Mouse (Mus musculus): Measurements from ENCODE around the gene Kcnf1.

Kcnf1 gene

DNA sequence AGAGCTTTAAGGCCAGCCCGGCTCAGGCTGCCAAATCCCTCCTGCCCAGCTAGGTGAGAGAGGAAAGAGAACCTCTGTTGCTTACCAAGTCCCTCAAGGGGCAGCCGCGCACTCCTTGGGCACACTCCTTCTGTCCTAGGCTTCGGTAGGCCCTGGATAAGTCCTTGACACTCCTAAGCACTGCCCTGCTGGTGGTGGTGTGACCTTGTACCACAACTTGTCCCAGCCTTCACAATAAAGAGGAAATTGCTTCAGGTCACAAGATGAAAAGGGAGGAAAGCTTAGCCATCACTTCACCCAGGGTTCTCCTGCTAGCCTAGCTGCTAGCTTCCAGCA lies at the start of gene Kcnf1:
Kcnf1 (minus strand) TSS at position 132 of the 336 bp plus-strand sequence.
- DNase-seq (ENCODE audit: low spot score in 2 of 2) = no peak

DNA sequence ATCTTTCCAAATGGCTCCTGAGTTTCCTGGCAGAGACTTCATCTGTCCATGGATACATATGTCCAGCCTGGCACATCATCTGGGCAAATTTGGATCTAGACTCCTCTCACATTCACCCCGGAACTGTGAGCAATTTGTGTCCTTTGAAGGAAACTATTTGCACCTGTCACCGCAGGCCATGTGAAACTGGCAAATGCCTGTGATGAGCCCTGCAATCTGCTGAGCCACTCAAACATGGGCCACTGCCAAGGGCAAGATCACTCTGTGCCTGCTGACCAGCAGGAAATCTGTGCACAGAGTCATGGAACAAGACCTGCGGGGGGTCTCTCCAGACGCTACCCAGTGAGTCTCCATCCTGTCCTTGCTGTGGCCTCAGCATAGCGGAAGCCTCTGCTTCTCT lies 48.3 kb upstream of the Kcnf1 start:
- DNase-seq (ENCODE audit: low spot score in 2 of 2) = no peak

DNA sequence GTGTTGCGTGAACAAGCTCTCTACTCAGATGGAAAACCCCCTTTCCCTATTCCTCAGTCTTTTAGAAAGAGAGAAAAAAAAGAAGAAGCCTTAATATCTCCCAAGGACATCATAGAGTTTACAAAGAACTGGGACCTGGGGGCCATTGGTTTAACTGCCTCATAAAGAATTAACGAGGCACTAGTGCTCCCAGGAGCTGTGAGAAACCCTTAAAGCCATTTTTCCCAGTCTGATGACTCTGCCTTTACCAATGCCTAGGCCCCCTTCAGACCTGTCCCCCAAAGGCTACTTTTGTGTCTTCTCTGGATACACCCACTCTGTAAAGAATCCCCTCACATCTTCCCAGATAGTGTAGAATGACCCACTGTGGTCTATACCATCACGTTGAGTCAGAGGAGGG lies 46.4 kb upstream of the Kcnf1 start:
- DNase-seq (ENCODE audit: low spot score in 2 of 2) = no peak

DNA sequence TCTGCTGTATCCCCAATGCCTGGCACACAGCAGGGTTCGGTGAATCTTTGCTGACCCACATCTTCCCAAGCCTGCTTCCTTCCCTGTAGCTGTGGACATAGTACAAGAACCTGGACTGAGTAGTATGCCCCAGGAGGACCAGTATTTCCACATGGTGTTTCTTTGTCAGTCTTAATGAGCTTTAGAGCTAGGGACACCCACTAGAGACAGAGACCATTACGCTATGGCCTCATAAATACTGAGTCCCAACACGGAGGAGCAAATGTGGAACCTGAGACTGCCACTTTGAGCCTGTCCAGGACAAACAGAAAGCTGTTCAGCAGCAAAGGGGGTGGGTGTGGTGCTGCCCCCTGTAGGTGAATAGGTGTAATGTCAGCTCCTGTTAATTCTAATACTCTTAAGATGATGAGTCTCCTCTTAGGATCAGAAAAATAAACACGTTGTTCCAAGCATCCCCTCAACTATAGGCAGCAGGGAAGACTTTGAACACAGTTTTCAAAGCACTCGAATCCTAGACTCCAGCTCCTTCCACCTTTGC lies 45.3 kb upstream of the Kcnf1 start:
- no peak for DNase-seq (ENCODE audit: low spot score in 2 of 2)

DNA sequence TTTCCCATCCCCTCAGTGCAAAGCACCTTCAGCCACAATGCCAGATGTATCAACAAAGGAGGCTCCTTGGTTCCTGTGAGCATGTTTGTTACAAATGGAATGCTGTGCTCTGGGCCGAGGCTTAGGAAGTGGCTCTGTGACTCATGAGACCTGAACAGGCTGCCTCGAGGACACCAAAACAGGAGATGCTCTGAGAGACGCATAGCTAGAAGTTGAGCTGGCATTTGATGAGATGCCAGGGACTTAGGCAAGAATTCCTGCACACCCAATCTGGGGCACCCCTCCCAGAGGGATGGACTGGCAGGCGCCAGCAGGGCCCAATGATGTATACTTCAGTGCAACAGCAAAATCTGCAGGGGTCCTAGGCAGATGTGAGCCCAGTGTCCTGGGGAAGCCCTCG lies 43.9 kb upstream of the Kcnf1 start:
- DNase-seq (ENCODE audit: low spot score in 2 of 2) = no peak

DNA sequence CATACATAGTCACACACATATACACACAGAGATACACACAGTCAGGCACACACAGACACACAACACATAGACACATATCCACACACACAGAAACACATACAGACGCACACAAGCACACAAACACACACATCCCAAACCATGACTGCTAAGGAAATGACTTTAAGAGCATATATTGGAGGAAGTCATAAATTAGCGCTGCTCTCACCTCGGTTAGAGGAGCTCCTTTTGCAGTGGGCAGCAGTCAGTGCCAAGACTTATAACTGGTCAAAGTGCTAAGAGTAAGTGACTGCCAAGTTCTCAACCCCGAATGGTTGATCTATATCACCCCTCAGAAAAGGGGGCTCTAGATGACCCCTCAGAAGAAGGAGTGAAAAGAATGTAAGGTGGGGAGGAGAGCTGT lies 42.4 kb upstream of the Kcnf1 start:
- no peak for DNase-seq (ENCODE audit: low spot score in 2 of 2)

DNA sequence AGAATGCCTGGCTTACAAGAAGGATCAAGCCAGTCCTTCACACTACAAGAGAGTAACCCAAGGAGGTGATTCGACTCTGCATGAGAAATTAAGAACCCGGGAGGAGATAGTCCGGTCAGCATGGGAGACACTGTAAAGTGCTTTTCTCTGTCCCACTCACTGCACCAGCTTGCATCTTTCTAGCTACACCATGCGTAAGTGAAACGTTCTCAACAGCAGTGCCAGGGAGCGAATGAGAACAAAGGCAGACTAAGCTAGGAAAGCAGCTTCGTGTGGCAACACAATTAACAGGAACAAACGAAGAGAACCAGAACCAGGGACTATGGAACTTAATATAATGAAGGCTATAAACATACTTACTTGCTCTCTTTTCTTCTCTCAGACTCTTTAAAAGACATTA lies 41.7 kb upstream of the Kcnf1 start:
- DNase-seq (ENCODE audit: low spot score in 2 of 2) = no peak

DNA sequence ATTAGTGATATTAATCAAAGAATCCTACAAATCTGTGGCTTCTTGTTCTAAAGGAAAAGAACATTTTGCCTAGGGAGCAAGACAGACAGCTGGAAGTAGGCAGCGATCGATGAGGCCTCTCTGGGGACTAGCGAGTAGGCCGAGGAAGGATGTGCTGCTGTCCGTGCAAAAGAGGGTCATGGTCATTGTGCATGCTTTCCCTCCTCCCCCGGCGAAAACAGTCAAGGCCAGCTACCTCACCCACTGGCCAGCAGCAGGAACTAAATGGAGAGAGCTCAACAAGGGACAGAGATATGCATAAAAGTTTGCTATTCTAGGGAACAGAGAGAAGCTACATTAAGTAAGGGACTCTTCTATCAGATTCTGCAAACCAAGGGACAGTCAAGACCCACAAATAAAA lies 39.1 kb upstream of the Kcnf1 start:
- no peak for DNase-seq (ENCODE audit: low spot score in 2 of 2)

DNA sequence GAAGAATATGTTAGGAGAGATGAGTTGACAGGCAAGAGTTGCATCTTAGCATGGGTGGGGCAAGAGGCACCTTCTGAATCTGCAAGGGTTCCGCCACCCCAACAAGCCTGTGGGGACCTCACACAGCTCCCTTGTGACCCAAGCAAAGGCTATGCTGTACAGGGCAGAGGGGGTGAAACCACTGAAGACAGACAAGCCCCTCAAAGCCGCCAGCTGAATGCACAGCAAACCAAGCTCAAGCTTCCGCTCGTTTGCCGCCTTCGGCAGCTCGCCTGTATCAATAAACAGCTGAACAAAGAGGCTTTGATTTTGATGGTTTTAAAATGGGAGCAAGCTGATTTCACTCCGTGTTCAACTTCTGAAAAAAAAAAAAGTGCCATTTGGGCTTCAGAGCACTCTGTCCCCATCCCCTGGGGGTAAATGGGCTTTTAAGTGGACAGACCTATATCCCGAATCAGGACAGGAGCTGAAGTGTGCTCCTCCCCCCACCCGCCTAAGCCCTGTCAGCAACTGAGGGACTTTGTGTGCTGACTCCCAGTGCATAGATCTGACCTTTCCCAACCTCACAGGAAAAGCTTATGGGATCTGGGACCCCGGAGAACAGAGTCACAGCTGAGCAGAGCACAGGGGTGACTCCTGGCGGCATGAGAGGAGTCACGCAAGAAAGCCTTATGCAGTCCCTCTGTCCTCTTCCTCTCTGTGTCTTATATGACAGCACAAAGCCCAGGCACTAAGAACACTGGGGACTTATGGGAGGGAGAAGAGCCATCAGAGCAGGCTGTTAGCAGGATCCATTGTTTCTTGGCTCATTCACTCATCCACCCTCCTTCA lies 26.0 kb upstream of the Kcnf1 start:
- DNase-seq (ENCODE audit: low spot score in 2 of 2) = no peak

DNA sequence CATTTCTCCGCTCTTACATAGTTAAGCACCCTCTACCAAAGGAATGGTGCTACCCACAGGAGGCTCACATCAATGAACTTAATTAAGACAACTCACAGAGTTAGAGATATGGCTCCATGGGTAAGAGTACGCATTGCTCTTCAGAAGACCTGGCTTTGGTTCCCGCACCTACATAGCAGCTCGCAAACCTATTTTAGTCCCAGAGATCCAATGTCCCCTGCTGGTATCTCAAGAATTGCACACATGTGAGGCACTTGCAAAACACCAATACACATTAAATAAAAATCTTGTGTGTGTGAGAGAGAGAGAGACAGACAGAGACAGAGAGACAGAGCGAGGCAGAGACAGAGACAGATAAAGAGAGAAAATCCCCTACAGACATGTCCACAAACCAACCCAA lies 21.9 kb upstream of the Kcnf1 start:
- DNase-seq (ENCODE audit: low spot score in 2 of 2) = no peak

DNA sequence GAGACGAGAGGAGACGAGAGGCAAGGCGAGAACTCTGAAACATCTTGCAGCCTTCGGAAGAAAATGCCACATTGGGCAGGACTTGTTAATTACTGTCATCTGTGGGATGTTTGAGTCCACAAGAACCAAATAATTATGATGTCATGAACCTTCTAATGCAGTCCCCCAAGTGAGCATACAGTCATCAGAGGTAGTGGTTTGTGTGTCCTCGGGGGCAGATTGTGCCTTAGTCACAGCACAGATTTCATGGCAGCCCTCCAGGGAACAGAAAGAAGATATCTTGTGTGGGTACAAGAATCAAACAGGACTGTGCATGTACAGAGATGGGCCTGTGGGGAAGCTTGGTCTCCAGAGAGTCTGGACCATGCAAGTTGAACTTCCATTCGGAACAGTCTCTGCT lies 17.5 kb upstream of the Kcnf1 start:
- DNase-seq (ENCODE audit: low spot score in 2 of 2) = no peak

DNA sequence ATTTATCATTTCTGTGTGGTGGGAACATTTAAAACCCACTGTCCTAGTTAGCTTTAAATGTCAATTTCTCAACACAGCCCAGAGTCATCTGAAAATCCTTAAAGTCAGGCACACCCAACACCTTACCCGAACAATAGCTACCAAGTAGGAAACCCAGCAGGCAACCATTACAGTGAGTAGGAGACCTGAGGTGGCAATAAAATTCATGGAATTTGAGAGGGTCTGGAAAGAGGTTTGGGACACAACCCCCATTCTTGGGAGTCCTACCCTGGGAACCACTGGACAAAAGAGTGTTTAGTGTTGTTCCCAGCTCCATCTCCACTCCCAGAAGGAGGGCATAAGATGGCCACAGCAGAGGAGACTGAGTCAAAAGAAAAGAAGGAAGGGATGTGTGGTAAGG lies 16.6 kb upstream of the Kcnf1 start:
- DNase-seq (ENCODE audit: low spot score in 2 of 2) = no peak

DNA sequence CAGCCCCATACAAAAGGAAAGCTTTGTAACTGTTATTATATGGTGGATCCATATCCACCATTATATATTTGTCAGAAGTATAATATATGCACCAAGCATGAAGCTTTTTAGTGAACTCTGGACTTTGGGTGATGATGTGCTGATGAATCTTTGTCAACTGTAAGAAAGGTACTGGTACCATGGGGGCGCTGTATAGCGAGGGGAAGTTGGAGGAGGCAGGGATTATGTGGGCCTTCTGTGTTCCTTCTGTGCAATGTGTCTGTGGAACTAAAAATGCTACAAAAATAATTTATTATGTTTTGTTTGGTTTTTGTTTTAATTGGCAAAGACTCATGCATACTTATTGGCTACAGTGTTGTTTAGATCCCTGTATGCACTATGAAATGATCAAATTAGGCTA lies 16.2 kb upstream of the Kcnf1 start:
- no peak for DNase-seq (ENCODE audit: low spot score in 2 of 2)

DNA sequence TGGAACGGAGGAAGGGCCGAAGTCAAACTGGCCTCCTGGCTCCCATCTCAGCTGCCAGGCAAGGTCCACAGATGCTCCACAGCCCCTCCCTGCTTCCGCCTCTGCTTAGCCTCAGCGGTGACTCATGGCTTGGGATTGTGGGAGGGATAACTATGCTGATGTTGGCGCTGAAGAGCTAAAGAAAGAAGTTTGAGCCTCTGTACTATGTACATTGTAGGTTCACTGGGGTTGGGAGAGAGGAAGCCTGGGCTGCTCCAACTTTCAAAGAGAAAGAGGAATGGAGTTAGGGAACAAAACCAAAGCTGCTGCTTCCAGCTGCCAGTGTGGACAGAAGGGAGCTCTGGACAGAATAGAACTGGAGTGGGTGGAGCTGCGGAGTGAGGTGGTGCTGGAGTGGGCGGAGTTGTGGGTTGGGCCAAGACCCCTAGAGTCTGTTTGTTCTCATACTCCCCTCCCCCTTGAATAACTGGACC lies 7.7 kb upstream of the Kcnf1 start:
- DNase-seq (ENCODE audit: low spot score in 2 of 2) = peak in 1 of 2 experiments; percentile 67

DNA sequence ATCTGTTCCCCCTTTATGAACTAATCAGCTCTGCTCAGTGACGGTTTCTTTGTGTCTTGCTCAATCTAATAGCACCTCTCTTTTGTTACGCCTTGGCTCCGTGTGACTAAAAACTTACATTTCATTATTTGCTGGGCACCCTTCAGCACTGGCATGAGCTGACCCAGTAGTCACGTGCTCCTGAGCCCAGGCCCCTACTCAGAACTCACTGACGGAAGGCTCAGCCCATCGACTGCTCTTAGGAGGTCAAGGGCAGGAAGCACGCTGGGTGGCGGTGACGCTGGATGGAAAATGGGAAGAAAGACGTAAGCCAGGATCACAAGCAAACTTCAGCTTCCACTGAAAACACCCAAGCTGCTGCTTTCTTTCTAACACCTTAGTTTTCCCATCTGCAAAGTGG lies 7.1 kb upstream of the Kcnf1 start:
- DNase-seq (ENCODE audit: low spot score in 2 of 2) = no peak

DNA sequence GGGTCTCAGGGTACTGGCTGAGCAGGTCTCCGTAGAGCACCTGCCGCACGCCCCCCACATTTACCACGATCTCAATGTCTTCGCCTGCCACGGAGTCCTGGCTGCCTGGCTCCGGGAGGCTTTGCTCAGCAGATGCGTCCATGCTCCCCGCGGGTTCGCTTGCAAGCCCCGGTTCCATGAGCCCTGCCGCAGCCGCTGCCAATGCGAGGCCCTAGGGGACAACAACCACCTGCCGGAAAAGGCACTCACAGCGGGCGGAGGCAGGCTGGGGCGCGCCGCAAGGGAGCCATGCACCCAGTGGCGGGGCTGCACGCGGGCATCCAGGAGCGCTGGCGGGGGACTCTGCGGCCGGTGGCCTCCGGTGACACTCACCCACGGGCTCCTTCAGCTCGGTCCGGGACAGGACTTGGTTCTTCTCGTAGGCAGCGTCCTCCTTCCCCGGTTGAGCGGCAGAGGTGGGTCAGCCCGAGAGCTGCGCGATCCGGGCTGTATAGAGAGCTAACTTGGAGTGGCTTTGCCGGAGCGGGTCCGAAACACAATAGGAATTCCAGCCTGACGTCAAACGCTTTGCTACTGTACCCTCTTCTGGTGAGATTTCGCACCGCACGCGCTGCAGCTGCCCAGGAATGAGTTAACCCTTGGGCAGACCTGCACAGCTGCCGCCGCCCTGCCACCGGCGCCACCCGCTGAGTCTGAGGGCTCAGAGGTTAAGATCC lies 489 bp downstream of the Kcnf1 start:
- DNase-seq (ENCODE audit: low spot score in 2 of 2) = peak; percentile 77 to 80

DNA sequence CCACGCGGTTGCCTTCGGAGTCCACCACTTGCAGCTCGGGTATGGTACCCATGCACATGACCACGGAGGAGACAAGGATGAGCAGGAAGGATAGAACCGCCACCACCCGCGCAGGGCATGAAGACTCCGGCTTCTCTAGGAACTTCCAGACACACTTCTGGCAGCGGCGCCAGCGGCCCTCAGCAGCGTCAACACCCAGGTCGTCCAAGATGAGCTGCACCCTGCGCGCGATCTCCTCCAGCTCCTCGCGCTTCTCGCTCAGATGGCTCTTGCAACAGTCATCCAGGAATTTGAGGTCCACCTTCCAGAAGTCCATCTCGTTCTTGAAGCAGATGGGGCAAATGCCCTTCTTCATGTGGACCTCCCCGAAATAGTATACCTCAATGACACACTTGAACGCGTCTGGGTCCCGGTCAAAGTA lies 1.1 kb downstream of the Kcnf1 start:
- peak in 1 of 2 experiments; percentile 43 for DNase-seq (ENCODE audit: low spot score in 2 of 2)

DNA sequence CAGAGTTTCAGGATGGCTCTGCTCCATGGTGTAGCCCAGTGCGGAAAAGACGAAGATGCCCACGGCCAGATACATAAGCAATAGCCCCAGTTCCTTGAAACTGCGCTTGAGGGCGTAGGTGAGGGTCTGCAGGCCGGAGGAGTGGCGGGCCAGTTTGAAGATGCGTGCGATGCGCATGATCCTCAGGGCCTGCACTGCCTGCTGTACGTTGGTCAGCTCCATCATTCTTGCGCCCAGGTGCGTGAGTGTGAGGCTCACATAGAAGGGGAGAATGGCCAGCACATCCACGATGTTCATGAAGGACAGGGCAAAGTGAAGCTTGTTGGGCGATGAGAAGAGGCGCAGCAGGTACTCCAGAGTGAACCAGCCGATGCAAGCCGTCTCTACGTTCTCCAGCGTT lies 1.6 kb downstream of the Kcnf1 start:
- no peak for DNase-seq (ENCODE audit: low spot score in 2 of 2)

DNA sequence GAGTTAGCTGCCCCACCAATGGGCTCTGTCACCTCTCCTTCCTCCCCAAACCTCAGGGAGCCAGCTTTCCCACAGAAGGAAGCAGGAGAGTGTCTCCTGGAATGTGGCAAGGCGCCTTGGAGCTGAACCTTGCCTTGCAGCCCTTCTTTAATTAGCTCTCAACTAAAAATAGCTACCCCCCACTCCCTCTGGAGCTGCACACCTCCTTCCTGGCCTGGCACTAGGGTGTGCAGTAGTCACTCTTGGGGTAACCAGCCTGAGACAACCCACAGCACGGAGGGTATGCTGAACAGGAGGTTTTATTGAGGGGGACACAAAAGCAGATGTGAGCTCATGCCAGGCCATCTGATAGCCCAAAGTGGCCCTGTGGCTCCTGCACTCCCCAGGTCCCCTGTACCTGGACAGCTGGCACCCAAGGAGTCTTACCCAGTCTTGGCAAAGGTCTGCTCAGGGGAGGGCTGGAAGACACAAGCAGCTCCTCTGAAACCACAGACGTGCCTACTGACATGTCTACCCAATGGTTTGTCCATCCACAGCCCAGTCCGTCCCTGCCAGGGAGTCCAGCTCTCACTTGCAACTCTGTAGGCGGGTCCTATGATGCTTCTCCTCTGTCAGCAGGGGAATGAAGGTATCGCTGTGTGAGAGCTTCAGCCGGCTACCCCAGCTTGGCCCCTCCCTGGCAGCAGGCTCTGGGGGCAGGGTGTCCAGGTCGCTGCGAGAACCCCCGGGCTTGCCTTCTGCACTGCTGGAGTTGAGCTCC lies 2.4 kb downstream of the Kcnf1 start:
- DNase-seq (ENCODE audit: low spot score in 2 of 2) = peak in 1 of 2 experiments; percentile 46

DNA sequence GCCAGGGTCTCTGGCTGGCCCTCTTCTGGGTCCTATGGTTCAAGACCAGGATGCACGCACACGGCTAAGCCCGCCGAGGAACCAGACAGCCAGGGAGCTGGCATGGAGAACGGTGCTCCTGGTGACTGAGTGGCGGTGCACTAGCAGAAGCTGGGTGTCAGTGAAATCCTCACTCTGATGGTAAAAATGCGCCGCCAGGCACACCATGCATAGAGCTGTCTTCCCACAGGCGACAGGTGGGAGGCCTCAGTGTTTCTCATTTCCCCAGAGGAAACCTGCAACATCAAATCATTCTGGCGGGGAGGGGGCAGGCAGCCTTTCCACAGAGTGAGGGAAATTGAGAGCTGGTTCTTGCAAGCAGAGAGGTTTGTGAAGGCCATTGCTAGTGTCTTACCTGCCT lies 6.3 kb downstream of the Kcnf1 start:
- peak; percentile 80 to 81 for DNase-seq (ENCODE audit: low spot score in 2 of 2)

DNA sequence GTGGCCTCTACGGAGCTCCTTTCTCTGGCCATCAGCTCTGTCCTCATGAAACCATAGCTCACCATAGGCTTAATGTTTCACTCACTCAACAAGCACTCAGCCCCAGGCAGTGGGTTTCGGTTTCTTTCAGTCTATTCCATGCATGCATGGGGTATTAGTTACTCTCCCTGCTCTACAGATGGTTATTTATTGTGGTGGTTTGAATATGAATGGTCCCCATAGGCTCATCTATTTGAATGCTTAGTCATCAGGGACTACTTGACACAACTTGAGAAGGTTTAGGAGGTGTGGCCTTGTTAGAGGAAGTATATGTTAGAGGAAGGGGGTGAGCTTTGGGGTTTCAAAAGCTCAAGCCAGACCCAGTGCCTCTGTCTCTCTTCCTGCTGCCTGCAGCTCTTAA lies 10.6 kb downstream of the Kcnf1 start:
- DNase-seq (ENCODE audit: low spot score in 2 of 2) = no peak

DNA sequence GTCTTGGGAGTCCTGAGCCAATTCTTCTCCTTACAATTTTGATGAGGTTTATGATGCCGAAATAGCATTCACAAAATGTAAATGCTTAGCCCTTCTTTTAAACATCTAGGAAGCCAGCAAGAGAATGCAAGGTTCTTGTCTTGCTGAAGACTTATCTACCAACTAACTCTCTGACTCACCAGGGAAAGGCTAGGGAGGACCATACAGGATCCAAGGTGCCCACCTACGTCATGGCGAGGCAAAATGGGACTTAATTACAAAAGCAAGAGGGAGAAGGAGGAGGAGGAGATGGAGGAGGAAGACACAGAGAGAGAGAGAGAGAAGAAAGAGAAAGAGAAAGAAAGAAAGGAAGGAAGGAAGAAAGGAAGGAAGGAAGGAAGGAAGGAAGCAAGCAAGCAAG lies 12.7 kb downstream of the Kcnf1 start:
- no peak for DNase-seq (ENCODE audit: low spot score in 2 of 2)

Data from frontal cortex, postnatal 36 days (tissue).